In genomic region chr12:27182397-27183375, GRCm38 (mm10) we compare ENCODE assay signal across 10 mouse cellular contexts.
A peak's percentile ranks its signal among the peaks of the same experiment; 100 is the strongest.
DNase-seq lines count a peak whose midpoint lies in the region; ATAC-seq and TF ChIP-seq lines count a peak whose summit lies in the region.
"Had no signal": no experiment of that assay in that cellular context is flagged by ENCODE, and none has a peak within 500 bp of the region (broad histone marks: within the 10 kb centered on the region; RNA-seq: fewer than 3 reads in every experiment).

No protein-coding gene starts in this region.

- no peak overlapping the region for H3K9ac ChIP-seq in heart, adult 2 months (ENCODE audit: low read depth, low read length)
- H3K9ac ChIP-seq in intestine, embryonic 15.5 days: no peak overlapping the region

- no peak for TF ChIP-seq EP300 in heart, adult 2 months (IDR thresholded peaks at IDR 0.05; ENCODE audit: insufficient read depth, low read depth, low read length)

- TF ChIP-seq POLR2A in heart, adult 2 months (IDR thresholded peaks at IDR 0.05; ENCODE audit: insufficient read depth, low read depth, low read length): no peak

- intact Hi-C loops in gastrocnemius, postnatal 14 days (cut with DNase I; ENCODE audit: low total_unique reads): no loop called here
- intact Hi-C loops in heart, adult 2 months (cut with DNase I): no loop called here
- intact Hi-C loops in left cerebral cortex, postnatal 25 days (cut with DNase I): no loop called here

- peak; percentile 56 for TF ChIP-seq CTCF in heart, adult 2 months (IDR thresholded peaks at IDR 0.05)

- H3K4me3 ChIP-seq in heart, adult 2 months: no peak overlapping the region
- no peak overlapping the region for H3K4me3 ChIP-seq in intestine, embryonic 15.5 days (replicated peaks)

- ATAC-seq in intestine, embryonic 15.5 days: peak; percentile 45

- no peaks in the 10 kb centered on the region for H3K36me3 ChIP-seq in heart, adult 2 months (ENCODE audit: control insufficient read depth, insufficient read depth, low read length)
- no peaks in the 10 kb centered on the region for H3K36me3 ChIP-seq in intestine, embryonic 15.5 days

- 0 out of 2 replicates have a peak, but pooled peaks cover 2% of the 10 kb centered on the region for H3K4me1 ChIP-seq in heart, adult 2 months (ENCODE audit: control insufficient read depth, insufficient read depth, low read length)
- 0 out of 2 replicates have a peak, but pooled peaks cover 7% of the 10 kb centered on the region for H3K4me1 ChIP-seq in intestine, embryonic 15.5 days (replicated peaks)

- peak overlapping the region; percentile 83 for H3K27ac ChIP-seq in heart, adult 2 months
- H3K27ac ChIP-seq in intestine, embryonic 15.5 days: no peak overlapping the region

- no peak overlapping the region for H3K4me2 ChIP-seq in intestine, embryonic 15.5 days (replicated peaks)

- DNase-seq in gastrocnemius, postnatal 14 days: peak; percentile 7
- no peak for DNase-seq in gastrocnemius, adult 18-20 months (ENCODE audit: low spot score)
- DNase-seq in heart, adult 2 months: peak; percentile 35 to 52
- peak; percentile 35 for DNase-seq in neural tube, embryonic 10.5 days (ENCODE audit: extremely low spot score, low spot score)
- DNase-seq in frontal cortex, postnatal 36 days (ENCODE audit: low spot score in 2 of 2): no peak
- no peak for DNase-seq in left cerebral cortex, postnatal 25 days (ENCODE audit: low spot score in 2 of 2)
- no peak for DNase-seq in urinary bladder, postnatal 36 days (ENCODE audit: low spot score in 2 of 2)
- DNase-seq: adrenal gland, adult 8-10 months; layer of hippocampus, adult 9-11 months had no signal

- H3K9me3 ChIP-seq in intestine, embryonic 15.5 days: no peaks in the 10 kb centered on the region

- no peaks in the 10 kb centered on the region for H3K27me3 ChIP-seq in heart, adult 2 months (ENCODE audit: control insufficient read depth, insufficient read depth, low read length)
- no peaks in the 10 kb centered on the region for H3K27me3 ChIP-seq in intestine, embryonic 15.5 days (replicated peaks)

- no peaks in the 10 kb centered on the region for H3K79me2 ChIP-seq in heart, adult 2 months (replicated peaks; ENCODE audit: control insufficient read depth, insufficient read depth, low read length)

- 23% methylated on average over 5 of the region's 5 CpGs for WGBS in heart, adult 2 months
- WGBS in intestine, embryonic 15.5 days: 28% methylated on average over 5 of the region's 5 CpGs

Comparison
In these comparisons a context has a peak if more than half of its experiments do, and no peak if none do; other contexts are left out.
1. DNase-seq: peak in gastrocnemius, postnatal 14 days (single experiment), heart, adult 2 months (2 of 2) and neural tube, embryonic 10.5 days (single experiment); none in gastrocnemius, adult 18-20 months (single experiment), frontal cortex, postnatal 36 days (0 of 2), left cerebral cortex, postnatal 25 days (0 of 2) and urinary bladder, postnatal 36 days (0 of 2).